Mouse (Mus musculus): ENCODE measurements around the gene Gpr4.

The Gpr4 gene

DNA sequence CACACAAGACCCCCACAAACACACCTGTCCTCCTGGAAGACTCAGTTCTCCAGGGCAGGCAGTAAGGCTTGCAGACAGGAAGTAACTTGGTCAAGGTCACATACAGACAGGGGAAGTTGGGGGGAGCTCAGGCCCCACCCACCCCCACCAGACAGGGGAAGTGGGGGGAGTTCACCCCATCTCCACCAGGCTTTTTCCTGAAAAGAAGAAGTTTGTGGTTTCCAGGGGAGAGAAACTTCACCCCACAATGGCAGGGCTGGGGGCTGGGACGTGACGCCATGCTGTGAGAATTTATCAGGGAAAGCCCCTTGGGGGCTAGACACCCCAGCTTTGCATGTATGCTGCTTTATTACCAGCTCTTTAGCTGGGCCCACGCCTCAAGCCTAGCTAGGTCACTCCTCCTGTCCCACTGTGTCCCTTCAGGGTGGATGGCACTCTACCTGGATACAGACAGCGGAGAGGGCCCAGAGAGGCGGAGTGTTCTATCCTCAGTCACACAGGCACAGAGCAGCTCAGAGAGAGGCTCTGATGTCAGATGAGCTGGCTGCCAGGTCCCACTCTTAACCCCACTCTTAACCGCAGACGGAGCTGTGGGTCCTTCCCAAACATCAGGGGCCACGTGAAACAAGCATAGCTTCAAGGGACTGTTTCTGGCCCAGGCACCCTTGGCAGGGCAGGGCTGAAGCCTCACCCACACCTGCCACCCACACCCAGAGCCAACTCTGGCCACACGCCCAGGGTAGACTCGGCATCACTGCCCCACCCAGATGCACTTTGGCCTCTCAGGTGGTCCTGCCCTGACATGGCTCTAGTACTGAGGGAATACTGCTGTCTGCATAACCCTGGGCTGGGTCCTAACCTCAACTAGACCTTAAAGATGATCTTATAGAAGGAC is 53.8 kb downstream of the Gpr4 start:
- DNase-seq (ENCODE audit: low spot score in 2 of 2) = peak; percentile 68 to 77

DNA sequence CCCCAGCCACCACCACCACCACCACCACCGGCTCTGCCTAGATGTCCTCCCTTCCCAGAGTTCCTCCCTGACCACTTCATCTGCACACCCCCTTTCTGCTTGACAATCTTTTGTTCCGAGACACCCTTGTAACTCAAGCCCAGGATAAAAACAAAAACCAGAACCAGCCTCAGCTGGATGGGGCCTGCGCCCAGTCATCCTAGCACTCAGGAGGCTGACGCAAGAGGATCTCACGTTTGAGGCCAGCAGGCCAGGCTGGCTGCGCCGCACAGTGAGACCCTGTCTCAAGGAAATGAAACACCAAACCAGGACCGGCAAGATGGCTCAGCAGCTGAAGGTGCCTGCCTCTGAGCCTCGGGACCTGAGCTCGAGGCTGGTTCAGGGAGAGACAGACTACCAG is 54.7 kb downstream of the Gpr4 start:
- DNase-seq (ENCODE audit: low spot score in 2 of 2) = no peak

- DNase-seq (ENCODE audit: low spot score in 2 of 2) = no peak
These were observed 56.8 kb downstream of the Gpr4 start for GRCm38 (mm10) chr7:19268993-19269681.

- DNase-seq (ENCODE audit: low spot score in 2 of 2) = peak in 1 of 2 experiments; percentile 61
These were observed 57.5 kb downstream of the Gpr4 start for GRCm38 (mm10) chr7:19269721-19270441.

GRCm38 (mm10) chr7:19270509-19271237 is 58.3 kb downstream of the Gpr4 start:
- DNase-seq (ENCODE audit: low spot score in 2 of 2) = no peak

DNA sequence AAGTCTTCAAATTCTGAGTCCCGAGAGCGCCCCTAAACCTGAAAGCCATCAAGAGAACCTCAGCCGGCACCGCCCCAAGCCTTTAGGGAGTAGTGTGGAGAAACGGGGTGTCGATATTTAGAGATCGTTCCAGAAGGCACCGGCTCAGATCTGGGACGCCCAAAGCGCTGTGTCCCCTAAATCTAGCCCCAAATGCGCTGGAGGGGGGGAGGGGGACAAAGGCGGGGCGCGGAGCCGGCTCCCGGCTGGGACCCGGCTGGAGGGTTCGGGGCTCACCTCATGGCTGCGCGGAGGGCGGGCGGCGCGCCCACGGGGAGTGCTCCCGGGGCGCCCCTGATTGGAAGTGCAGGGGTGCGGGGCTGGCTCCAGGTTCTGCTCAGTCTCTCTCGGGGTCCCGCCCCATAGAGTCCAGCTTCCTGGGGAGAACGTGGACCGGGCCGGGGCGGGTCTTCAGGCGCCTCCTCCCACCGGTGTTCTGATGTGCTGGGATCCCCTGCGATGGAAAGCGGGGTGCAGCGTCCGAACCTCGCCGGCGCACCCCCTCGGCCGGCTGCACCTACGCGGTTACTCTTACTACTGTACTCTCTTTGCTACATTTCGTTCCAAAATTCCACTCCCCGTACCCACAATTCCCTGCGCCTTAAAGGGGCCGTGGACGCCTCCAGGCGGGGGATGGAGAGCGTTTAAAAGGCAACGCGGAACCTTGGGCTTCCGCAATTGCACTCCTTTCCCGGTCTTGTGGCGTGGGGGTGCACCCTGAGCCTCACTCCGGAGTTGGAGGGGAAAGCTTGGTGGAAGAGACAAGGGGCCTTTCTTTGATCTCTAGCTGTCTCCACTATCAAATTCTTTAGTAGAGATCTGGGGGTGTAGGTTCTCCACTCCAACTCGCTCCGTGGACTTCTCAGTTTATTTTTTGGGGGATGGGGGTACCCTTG is 59.2 kb downstream of the Gpr4 start, which contains the start of gene Vasp:
Gene Vasp (minus strand): TSS at position 580 of the 935 bp plus-strand sequence.
- peak; percentile 85 to 89 for DNase-seq (ENCODE audit: low spot score in 2 of 2)

DNA sequence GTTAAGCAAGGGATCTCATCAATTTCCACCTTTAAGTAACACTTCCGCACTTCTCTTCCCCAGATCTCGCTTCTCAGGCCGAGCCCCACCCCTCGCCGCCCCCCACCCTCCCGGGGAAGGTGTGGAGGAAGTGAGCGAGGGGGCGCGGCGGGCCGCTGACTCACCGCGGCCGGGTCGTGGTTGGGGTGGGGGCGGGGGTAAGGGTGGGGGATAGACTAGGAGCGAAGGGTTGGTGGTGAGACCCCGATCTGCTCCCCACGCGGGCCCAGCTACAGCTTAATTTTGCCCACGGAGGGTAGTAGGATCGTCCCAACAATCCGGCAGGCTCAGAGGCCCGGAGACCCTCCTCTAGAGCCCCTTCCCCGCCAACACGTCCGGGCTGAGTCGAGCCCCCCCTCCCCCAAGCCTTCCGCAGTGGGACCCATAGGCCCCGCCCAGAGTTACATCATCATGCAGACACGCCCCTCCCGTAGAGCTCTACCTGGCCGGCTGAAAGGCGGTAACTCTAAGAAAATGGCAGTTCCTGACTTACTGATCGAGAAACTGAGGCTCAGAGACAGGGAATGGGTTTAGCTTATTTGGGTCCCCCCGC is 59.9 kb downstream of the Gpr4 start:
- DNase-seq (ENCODE audit: low spot score in 2 of 2) = peak; percentile 80 to 90

Measured in spleen, postnatal 4 days (tissue).